Mouse (Mus musculus) v-Abl transformed pro-B cells (cell line): ENCODE data around the gene Gpr15.

ENCODE experiments used
- in situ Hi-C, 2 experiments: fragments of 400-800 bp; cut with MboI; formaldehyde crosslinking; loops; one replicate each; pipeline ENCODE4 v1.15.1; 2025; ENCODE audit not compliant: unreplicated experiment in 2 of 2

Gpr15 gene

DNA sequence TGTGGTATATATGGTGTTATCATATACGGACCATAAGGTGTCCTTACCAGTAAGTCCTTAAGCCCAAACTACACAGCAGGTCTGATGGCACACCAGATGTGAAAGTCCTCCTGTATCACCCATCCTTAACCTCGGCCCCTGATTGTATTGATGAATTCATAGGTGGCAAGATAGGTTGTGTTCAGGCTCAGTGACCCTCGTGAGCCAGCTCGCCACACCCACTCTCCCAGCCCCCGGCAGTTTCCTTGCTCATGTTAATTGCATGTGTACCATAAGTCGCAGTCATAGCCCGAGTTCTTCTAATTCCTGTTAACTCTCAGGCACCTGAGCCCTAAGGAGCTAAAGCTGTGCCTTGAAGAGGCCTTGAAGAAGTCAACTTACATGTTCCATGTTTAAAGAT is 42.7 kb downstream of the Gpr15 start:
- in situ Hi-C loops, result loop anchor here in 1 of 2 experiments (5.0 to 25.0 kb wide), 2 partner anchors 51 to 1439 kb away; partner anchors contain the start of genes Cldnd1 and Tbc1d23

DNA sequence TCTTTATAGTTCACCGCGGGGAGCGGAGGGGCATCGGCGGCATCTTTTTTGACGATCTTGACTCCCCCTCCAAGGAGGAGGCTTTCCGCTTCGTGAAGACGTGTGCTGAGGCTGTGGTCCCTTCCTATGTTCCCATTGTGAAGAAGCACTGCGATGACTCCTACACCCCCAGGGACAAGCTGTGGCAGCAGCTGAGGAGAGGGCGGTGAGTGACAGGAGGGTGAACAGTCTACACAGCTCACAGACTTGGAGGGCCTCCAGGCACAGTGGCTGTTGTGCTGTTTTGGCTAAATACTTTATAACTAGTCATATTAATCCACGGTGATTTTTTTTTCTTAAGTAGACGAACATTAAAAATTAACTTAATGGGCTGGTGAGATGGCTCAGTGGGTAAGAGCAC is 43.6 kb downstream of the Gpr15 start:
- in situ Hi-C loops, result loop anchor here in 1 of 2 experiments (5.0 to 25.0 kb wide), 2 partner anchors 52 to 1438 kb away; partner anchors contain the start of genes Cldnd1 and Tbc1d23

DNA sequence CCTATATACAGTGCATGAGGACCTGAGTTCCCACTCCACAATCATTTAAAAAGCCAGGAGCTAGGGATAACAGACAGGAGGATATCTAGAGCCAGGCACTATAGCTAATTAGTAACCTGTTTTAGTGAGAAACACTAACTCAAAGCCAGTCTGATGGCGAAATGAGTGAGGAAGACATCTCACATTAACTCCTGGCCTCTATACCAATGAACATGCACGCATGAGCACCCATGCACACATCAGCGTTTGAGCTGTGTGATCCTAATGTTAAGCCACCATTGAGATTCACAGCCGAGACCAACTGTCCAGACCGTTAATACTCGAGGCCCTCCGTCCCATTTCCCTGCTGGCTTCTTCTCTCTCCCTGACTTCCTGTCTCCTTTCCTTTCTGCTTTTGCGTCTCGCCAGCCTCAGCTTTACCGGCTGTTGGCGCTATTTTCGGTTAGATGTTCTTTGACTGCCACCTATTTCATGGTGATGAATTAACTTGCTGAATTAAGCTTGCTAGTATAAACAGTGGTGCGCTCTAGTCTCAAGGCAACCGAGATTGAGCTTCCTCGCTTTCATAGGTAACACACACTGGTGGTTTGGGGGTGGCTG is 45.0 kb downstream of the Gpr15 start:
- in situ Hi-C loops, result loop anchor here in 1 of 2 experiments (5.0 kb wide), 1 partner anchor 53 kb away; the partner anchor contains the start of gene Cldnd1

DNA sequence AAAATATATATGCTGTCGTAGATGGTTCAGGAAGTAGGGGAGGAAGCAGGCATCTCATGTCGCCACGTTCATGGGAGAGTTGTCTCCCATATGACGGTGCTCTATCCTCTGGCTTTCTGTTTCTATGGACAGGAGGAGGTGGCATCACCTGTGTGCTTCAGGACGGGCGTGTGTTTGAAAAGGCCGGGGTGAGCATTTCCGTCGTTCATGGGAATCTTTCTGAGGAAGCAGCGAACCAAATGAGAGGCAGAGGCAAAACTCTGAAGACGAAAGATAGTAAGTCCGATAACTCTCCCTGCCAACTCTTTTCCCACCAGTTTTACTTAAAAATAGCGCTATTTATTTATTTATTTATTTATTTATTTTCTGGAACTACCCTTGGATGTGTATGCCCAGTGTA is 46.5 kb downstream of the Gpr15 start:
- in situ Hi-C loops, result loop anchor here in 1 of 2 experiments (5.0 kb wide), 1 partner anchor 55 kb away; the partner anchor contains the start of gene Cldnd1

DNA sequence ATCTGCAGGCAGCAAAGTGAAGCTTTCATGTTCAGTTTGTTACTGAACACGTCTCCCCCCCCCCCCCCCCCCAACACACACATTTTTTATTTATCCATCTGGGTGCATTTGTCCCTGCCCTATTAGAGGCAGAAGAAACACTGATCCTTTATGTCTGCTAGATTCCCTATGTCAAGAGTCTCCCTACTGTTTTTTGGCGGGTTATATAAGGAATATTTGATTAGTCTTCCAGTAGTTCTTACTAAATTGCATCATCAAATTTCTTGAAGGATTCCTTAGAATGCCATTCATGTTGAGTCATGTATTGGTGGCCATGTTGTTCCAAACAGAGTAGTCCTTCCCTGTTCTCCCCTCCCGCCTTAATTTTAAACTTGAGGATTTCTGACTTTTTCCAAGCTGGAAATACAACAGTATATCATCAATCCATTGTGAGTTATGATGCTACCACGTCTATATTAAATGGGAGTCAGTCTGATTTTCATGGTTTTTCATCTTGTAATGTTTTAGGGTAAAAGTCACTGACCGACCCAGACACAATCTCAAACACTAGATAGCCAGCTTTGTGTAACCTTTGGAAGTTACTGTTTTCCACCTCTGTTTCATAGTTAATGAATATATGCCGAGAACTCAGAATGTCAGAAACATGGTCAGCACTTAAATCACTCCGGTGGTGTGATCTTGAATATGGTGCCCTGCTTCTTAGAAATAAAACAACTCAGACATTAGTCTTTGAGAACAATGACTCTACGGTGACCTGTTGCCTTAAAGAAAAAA is 47.5 kb downstream of the Gpr15 start:
- in situ Hi-C loops, result loop anchor here in 1 of 2 experiments (5.0 kb wide), 1 partner anchor 56 kb away; the partner anchor contains the start of gene Cldnd1

DNA sequence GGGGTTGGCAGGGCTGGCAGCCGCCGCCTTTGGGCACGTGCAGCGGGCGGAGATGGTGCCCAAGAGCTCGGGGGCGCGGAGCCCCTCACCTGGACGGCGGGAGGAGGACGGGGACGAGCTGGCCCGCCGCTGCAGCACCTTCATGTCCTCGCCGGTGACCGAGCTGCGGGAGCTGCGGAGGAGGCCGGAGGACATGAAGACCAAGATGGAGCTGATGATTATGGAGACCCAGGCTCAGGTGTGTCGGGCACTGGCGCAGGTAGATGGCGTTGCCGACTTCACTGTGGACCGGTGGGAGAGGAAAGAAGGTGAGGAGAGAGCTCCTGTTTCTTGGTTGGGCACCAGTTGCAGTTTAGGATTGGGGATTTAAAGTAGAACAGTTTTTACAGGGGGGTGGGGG is 48.2 kb downstream of the Gpr15 start:
- in situ Hi-C loops, result loop anchor here in 1 of 2 experiments (5.0 kb wide), 1 partner anchor 57 kb away; the partner anchor contains the start of gene Cldnd1

DNA sequence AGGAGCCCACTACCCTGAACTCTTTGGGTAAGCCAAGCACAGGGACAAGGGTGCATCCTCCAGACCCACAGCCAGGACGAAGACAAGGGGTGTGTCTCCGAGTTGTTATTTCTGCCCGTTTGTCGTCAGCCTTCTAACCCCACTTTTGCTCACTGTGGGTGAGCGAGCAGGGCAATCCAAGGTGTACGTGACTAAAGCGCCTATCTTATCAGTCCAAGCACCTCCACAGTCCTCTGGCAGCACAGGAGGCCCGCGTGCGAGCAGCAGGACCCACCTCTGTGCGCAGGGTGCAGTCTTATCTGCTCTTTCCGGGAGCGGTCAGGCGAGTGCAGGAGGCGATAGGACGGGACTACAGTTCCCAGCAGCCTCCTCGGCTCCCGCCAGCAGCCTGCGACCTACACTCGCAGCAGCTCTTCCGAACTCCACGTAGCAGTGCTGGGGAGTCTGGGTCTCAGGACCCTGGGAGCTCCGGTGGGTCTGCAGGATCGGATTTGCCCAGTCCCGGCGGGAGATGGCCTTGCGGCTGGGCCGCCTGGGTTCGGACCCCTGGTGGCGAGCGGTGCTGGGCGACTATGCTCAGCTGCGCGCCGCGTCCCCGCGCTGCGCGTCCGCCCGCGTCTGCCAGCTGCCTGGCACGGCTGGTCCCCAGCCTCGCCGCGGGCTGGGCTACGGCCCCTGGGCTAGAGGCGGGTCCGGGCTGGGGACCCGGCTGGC is 48.8 kb downstream of the Gpr15 start, which contains the start of gene Cpox:
Cpox (plus strand) TSS at position 376 of the 714 bp plus-strand sequence.
- in situ Hi-C loops, result loop anchor here (5.0 to 10.0 kb wide), 5 partner anchors 57 to 1035 kb away; partner anchors contain the start of genes Cldnd1 (in 1 of the 2) and Gabrr3 (in 1 of the 2)

DNA sequence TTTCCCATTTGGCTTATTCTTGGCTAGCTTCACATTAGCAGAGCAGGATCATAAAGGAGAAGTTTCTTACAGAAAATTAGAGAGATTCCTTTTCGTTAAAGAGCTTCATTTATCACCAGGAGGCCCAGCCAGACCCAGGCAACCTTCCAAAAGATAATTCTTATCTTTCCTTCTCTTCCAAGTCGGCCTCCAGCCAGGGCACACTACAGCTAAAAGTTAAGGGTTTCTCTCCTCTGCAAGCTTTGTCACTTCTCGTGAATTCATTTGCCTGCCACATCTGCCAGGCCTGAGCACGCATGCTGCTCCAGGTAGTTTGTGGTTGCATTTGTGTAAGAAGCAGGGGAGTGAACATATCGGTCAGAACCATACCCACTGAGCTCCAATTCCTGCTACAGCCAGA is 49.6 kb downstream of the Gpr15 start:
- in situ Hi-C loops, result loop anchor here (10.0 kb wide), 4 partner anchors 374 to 1034 kb away; partner anchors contain the start of gene Gabrr3 (in 1 of the 2)

DNA sequence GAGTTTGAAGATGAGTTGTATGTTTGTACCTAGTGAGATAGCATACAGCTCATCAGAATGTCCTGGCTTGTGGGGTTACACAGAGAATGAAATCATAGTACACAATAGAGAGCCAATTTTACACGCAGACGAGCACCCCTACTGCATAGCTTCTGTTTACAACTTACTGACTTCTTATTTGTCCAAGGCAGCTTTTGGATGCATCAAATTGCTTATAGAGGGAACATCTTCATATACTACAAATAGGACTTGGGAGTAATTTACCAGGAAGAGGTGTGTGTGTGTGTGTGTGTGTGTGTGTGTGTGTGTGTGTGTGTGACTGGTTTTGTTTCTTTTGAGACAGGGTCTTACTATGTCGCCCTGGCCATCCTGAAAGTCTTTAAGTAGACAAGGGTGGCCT is 50.3 kb downstream of the Gpr15 start:
- in situ Hi-C loops, result loop anchor here (10.0 kb wide), 4 partner anchors 374 to 1034 kb away; partner anchors contain the start of gene Gabrr3 (in 1 of the 2)
